In genomic region chr3:60516054-60516674, GRCm38 (mm10) we compare ENCODE assay signal across 8 mouse cellular contexts. TPM values are rescaled to one million over a fixed set of nuclear protein-coding genes. Genes with fewer than 3 reads are reported as not detected.
DNase-seq lines count a peak whose midpoint lies in the region; TF ChIP-seq lines count a peak whose summit lies in the region.

No protein-coding gene starts in this region.

- peak; percentile 42 for TF ChIP-seq CTCF in bone marrow macrophage, adult 2 months (IDR thresholded peaks at IDR 0.05; ENCODE audit: low read depth, low read length)

- peak overlapping the region; percentile 14; the same call in 1 of the 2 replicates for H3K4me3 ChIP-seq in bone marrow macrophage, adult 2 months (ENCODE audit: insufficient read depth, low read length)

- peaks cover 46% of the 10 kb centered on the region for H3K4me1 ChIP-seq in bone marrow macrophage, adult 2 months (ENCODE audit: control insufficient read depth, insufficient read depth, low read length)

- no peak for TF ChIP-seq POLR2A in bone marrow macrophage, adult 2 months (IDR thresholded peaks at IDR 0.05; ENCODE audit: borderline replicate concordance, low read depth, low read length)

- peak; percentile 52 for DNase-seq in cerebellum, adult 11-12 months
- no peak for DNase-seq in cerebellum, adult 11 months
- peak; percentile 47 for DNase-seq in 3T3-L1 (ENCODE audit: low read depth, low spot score)
- DNase-seq in gastrocnemius, postnatal 25 days = peak; percentile 62
- peak; percentile 64 to 73 for DNase-seq in kidney, adult 8-10 months
- DNase-seq in lung, postnatal 10 days = peak; percentile 78
- DNase-seq in spleen, postnatal 4 days (ENCODE audit: low spot score in 2 of 2) = peak; percentile 63 to 83

- H3K27ac ChIP-seq in bone marrow macrophage, adult 2 months (ENCODE audit: insufficient read depth, low read depth, low read length) = peak overlapping the region; percentile 65

RNA-seq across cellular contexts. Expression of gene Mbnl1, which starts 43.5 kb away (rescaled TPM):
- polyA plus RNA-seq in bone marrow macrophage, adult 2 months (2012; ENCODE audit: insufficient read depth, insufficient read length, missing spikeins) = 668 and 730 TPM in 2 replicates
- 100 to 1,000 TPM; 339 to 401 TPM for total RNA-seq in gastrocnemius, postnatal 25 days (2021)
